Mouse (Mus musculus) cerebellum, postnatal 4 days (tissue): ENCODE results near the gene Ddx10.

ENCODE experiments used
- DNase-seq, 2 experiments: peaks; one replicate each; pipeline ENCODE4 v3.0.0; 2022; ENCODE audit warnings: low spot score in 2 of 2, mixed read lengths in 1 of 2

Gene Ddx10

GRCm38 (mm10) chr9:53247953-53248397 is at the start of gene Ddx10:
Gene Ddx10 (minus strand): TSS chr9:53248053.
- peak; percentile 94 to 96 for DNase-seq

- no peak for DNase-seq
Measured at GRCm38 (mm10) chr9:53292833-53293232, 45.0 kb upstream of the Ddx10 start.

- no peak for DNase-seq
Measured at GRCm38 (mm10) chr9:53290006-53290405, 42.2 kb upstream of the Ddx10 start.

- DNase-seq = no peak
Measured at GRCm38 (mm10) chr9:53286793-53287192, 38.9 kb upstream of the Ddx10 start.

GRCm38 (mm10) chr9:53278997-53279396 is 31.1 kb upstream of the Ddx10 start:
- DNase-seq = no peak

GRCm38 (mm10) chr9:53276381-53276780 is 28.5 kb upstream of the Ddx10 start:
- DNase-seq = no peak

- DNase-seq = no peak
Measured at GRCm38 (mm10) chr9:53272714-53273113, 24.9 kb upstream of the Ddx10 start.

GRCm38 (mm10) chr9:53272207-53272606 is 24.4 kb upstream of the Ddx10 start:
- DNase-seq = no peak

GRCm38 (mm10) chr9:53271281-53272022 is 23.6 kb upstream of the Ddx10 start:
- DNase-seq = no peak

GRCm38 (mm10) chr9:53269466-53269755 is 21.6 kb upstream of the Ddx10 start:
- DNase-seq = no peak

- DNase-seq = no peak
Measured at GRCm38 (mm10) chr9:53268731-53269465, 21.0 kb upstream of the Ddx10 start.

GRCm38 (mm10) chr9:53268036-53268435 is 20.2 kb upstream of the Ddx10 start:
- no peak for DNase-seq

GRCm38 (mm10) chr9:53265589-53265988 is 17.7 kb upstream of the Ddx10 start:
- DNase-seq = no peak

GRCm38 (mm10) chr9:53264387-53264786 is 16.5 kb upstream of the Ddx10 start:
- no peak for DNase-seq

- no peak for DNase-seq
Measured at GRCm38 (mm10) chr9:53258199-53258598, 10.3 kb upstream of the Ddx10 start.

GRCm38 (mm10) chr9:53257772-53258171 is 9.9 kb upstream of the Ddx10 start:
- no peak for DNase-seq

- no peak for DNase-seq
Measured at GRCm38 (mm10) chr9:53256690-53257305, 8.9 kb upstream of the Ddx10 start.

- DNase-seq = peak; percentile 63 to 75
Measured at GRCm38 (mm10) chr9:53254368-53254767, 6.5 kb upstream of the Ddx10 start.

GRCm38 (mm10) chr9:53247516-53247915 is 337 bp downstream of the Ddx10 start:
- DNase-seq = no peak

GRCm38 (mm10) chr9:53218181-53218580 is 29.7 kb downstream of the Ddx10 start:
- no peak for DNase-seq

GRCm38 (mm10) chr9:53208283-53208682 is 39.6 kb downstream of the Ddx10 start:
- DNase-seq = no peak

- no peak for DNase-seq
Measured at GRCm38 (mm10) chr9:53174590-53174989, 73.3 kb downstream of the Ddx10 start.

GRCm38 (mm10) chr9:53173258-53173657 is 74.6 kb downstream of the Ddx10 start:
- DNase-seq = no peak
